Mouse (Mus musculus) CH12.LX (cell line): ENCODE measurements at regions not wholly inside any gene's neighbourhood (a gene's known extent, or its start where the extent isn't known, plus 50 kb on each side); places are given as distances from the start of the nearest gene placed in this dataset.

Experiments
- DNase-seq: peaks from one replicate; pipeline ENCODE4 v3.0.0-alpha.2; 2013; ENCODE audit errors: extremely low read depth
- H3K27ac ChIP-seq: 2 replicates; pipeline ENCODE4 v1.5.1; 2012; ENCODE audit warnings: low read depth, mild to moderate bottlenecking, control low read depth, moderate library complexity; ENCODE audit not compliant: insufficient read depth
- H3K27me3 ChIP-seq: replicated peaks from 2 replicates; pipeline ENCODE3; 2012; ENCODE audit warnings: inconsistent platforms
- H3K36me3 ChIP-seq, 2 experiments: replicated peaks in 1 of 2; 2 replicates each; pipeline versions ENCODE3 to v1.6.1; 2012; ENCODE audit warnings: inconsistent platforms in 1 of 2, low read length in 1 of 2, mild to moderate bottlenecking in 1 of 2, mixed read lengths in 1 of 2, moderate library complexity in 1 of 2; ENCODE audit not compliant: control insufficient read depth in 1 of 2, insufficient read depth in 1 of 2
- H3K4me1 ChIP-seq, 2 experiments: 2 replicates each; pipeline ENCODE4 v1.6.1; 2012; ENCODE audit warnings: inconsistent platforms in 1 of 2, moderate library complexity in 1 of 2; ENCODE audit not compliant: insufficient read depth in 2 of 2, control insufficient read depth in 1 of 2
- H3K4me2 ChIP-seq: 2 replicates; pipeline ENCODE4 v1.6.1; 2012; ENCODE audit warnings: low read depth, mild to moderate bottlenecking, control low read depth; ENCODE audit not compliant: poor library complexity, insufficient read depth, severe bottlenecking
- H3K4me3 ChIP-seq, 3 experiments: fragments of 150-350 bp in 1 of 3; sonication (generic) in 1 of 3; replicated peaks in 1 of 3; 2 replicates each; pipeline versions ENCODE3 to v1.5.1; 2011 to 2012; ENCODE audit warnings: low read depth in 2 of 3, low read length in 2 of 3, mild to moderate bottlenecking in 2 of 3, moderate library complexity in 2 of 3, control low read depth in 1 of 3, improper control_type of control experiment in 1 of 3, inconsistent platforms in 1 of 3, mixed read lengths in 1 of 3; ENCODE audit not compliant: poor library complexity in 1 of 3
- H3K79me2 ChIP-seq: replicated peaks from 2 replicates; pipeline ENCODE4 v1.6.1; 2012; ENCODE audit warnings: mild to moderate bottlenecking, moderate library complexity; ENCODE audit not compliant: control insufficient read depth, poor library complexity, insufficient read depth, severe bottlenecking; ENCODE audit errors: extremely low read depth
- H3K9ac ChIP-seq: 2 replicates; pipeline ENCODE4 v1.6.1; 2012; ENCODE audit warnings: low read depth, mild to moderate bottlenecking, control low read depth, moderate library complexity; ENCODE audit not compliant: insufficient read depth
- H3K9me3 ChIP-seq: replicated peaks from 2 replicates; pipeline ENCODE3; 2012; ENCODE audit warnings: low read length, inconsistent platforms, mixed read lengths
- BHLHE40 ChIP-seq: IDR thresholded peaks from 2 replicates; pipeline ENCODE4 v1.6.1; 2011; ENCODE audit warnings: mild to moderate bottlenecking, low read depth, low read length, improper control_type of control experiment
- CHD1 ChIP-seq: IDR thresholded peaks from 2 replicates; pipeline ENCODE4 v1.6.1; 2012; ENCODE audit warnings: low read depth, low read length, improper control_type of control experiment, inconsistent platforms
- CTCF ChIP-seq, 2 experiments: IDR thresholded peaks in 1 of 2; conservative IDR thresholded peaks in 1 of 2; 2 replicates each; pipeline ENCODE4 v1.5.1; 2011 to 2012; ENCODE audit warnings: low read depth in 2 of 2, low read length in 2 of 2, improper control_type of control experiment in 1 of 2, inconsistent platforms in 1 of 2, mild to moderate bottlenecking in 1 of 2, moderate library complexity in 1 of 2
- E2F4 ChIP-seq: IDR thresholded peaks from 2 replicates; pipeline ENCODE4 v1.6.1; 2011; ENCODE audit warnings: low read depth, low read length, improper control_type of control experiment; ENCODE audit not compliant: insufficient replicate concordance
- EP300 ChIP-seq: IDR thresholded peaks from 2 replicates; pipeline ENCODE4 v1.6.1; 2011; ENCODE audit warnings: low read length, improper control_type of control experiment
- GABPA ChIP-seq: IDR thresholded peaks from 2 replicates; pipeline ENCODE4 v1.6.1; 2012; ENCODE audit warnings: low read depth, low read length, improper control_type of control experiment, inconsistent platforms; ENCODE audit not compliant: insufficient replicate concordance
- IRF4 ChIP-seq: IDR thresholded peaks from 2 replicates; pipeline ENCODE4 v1.6.1; 2014; ENCODE audit warnings: low read depth, mild to moderate bottlenecking, inconsistent platforms, low read length, improper control_type of control experiment
- JUN ChIP-seq: IDR thresholded peaks from 2 replicates; pipeline ENCODE4 v1.6.1; 2011; ENCODE audit warnings: low read depth, mild to moderate bottlenecking, low read length, improper control_type of control experiment, moderate library complexity; ENCODE audit not compliant: insufficient read depth
- JUND ChIP-seq: conservative IDR thresholded peaks from 2 replicates; pipeline ENCODE4 v1.6.1; 2011; ENCODE audit warnings: low read depth, low read length, improper control_type of control experiment
- MAFK ChIP-seq: IDR thresholded peaks from 2 replicates; pipeline ENCODE4 v1.6.1; 2011; ENCODE audit warnings: low read length, improper control_type of control experiment; ENCODE audit not compliant: insufficient replicate concordance
- MAX ChIP-seq: IDR thresholded peaks from 2 replicates; pipeline ENCODE4 v1.6.1; 2011; ENCODE audit warnings: low read length, improper control_type of control experiment
- MXI1 ChIP-seq: IDR thresholded peaks from 2 replicates; pipeline ENCODE4 v1.6.1; 2011; ENCODE audit warnings: mild to moderate bottlenecking, low read depth, low read length, improper control_type of control experiment
- MYC ChIP-seq: IDR thresholded peaks from 2 replicates; pipeline ENCODE4 v1.6.1; 2011; ENCODE audit warnings: low read depth, mild to moderate bottlenecking, improper control_type of control experiment, low read length
- NELFE ChIP-seq: IDR thresholded peaks from 2 replicates; pipeline ENCODE4 v1.6.1; 2011; ENCODE audit warnings: low read depth, low read length, improper control_type of control experiment
- NRF1 ChIP-seq: IDR thresholded peaks from 2 replicates; pipeline ENCODE4 v1.6.1; 2014; ENCODE audit warnings: low read depth, mild to moderate bottlenecking, inconsistent platforms, low read length, improper control_type of control experiment, moderate library complexity
- PAX5 ChIP-seq: IDR thresholded peaks from 2 replicates; pipeline ENCODE4 v1.6.1; 2012; ENCODE audit warnings: low read length, inconsistent platforms, mixed read lengths
- POLR2A ChIP-seq: IDR thresholded peaks from 2 replicates; pipeline ENCODE4 v1.6.1; 2011; ENCODE audit warnings: low read depth, mild to moderate bottlenecking, improper control_type of control experiment, low read length
- RAD21 ChIP-seq: IDR thresholded peaks from 2 replicates; pipeline ENCODE4 v1.6.1; 2011; ENCODE audit warnings: low read depth, mild to moderate bottlenecking, low read length, improper control_type of control experiment, moderate library complexity
- RCOR1 ChIP-seq: conservative IDR thresholded peaks from 2 replicates; pipeline ENCODE4 v1.6.1; 2012; ENCODE audit warnings: low read depth, mild to moderate bottlenecking, inconsistent platforms, low read length, improper control_type of control experiment
- SIN3A ChIP-seq: IDR thresholded peaks from 2 replicates; pipeline ENCODE4 v1.6.1; 2012; ENCODE audit warnings: low read length, improper control_type of control experiment, inconsistent platforms
- SMC3 ChIP-seq: IDR thresholded peaks from 2 replicates; pipeline ENCODE4 v1.6.1; 2011; ENCODE audit warnings: low read depth, low read length, improper control_type of control experiment
- TCF12 ChIP-seq: IDR thresholded peaks from 2 replicates; pipeline ENCODE4 v1.6.1; 2014; ENCODE audit warnings: low read depth, mild to moderate bottlenecking, inconsistent platforms, low read length, improper control_type of control experiment
- UBTF ChIP-seq: IDR thresholded peaks from 2 replicates; pipeline ENCODE4 v1.6.1; 2012; ENCODE audit warnings: low read depth, mild to moderate bottlenecking, inconsistent platforms, low read length, improper control_type of control experiment, moderate library complexity
- USF2 ChIP-seq: conservative IDR thresholded peaks from 2 replicates; pipeline ENCODE4 v1.6.1; 2011; ENCODE audit warnings: low read depth, low read length, improper control_type of control experiment
- ZC3H11A ChIP-seq: IDR thresholded peaks from 2 replicates; pipeline ENCODE4 v1.6.1; 2012; ENCODE audit warnings: low read depth, mild to moderate bottlenecking, inconsistent platforms, low read length, improper control_type of control experiment
- ZKSCAN1 ChIP-seq: IDR thresholded peaks from 2 replicates; pipeline ENCODE4 v1.6.1; 2012; ENCODE audit warnings: low read depth, inconsistent platforms, low read length, improper control_type of control experiment, borderline replicate concordance
- ZMIZ1 ChIP-seq: IDR thresholded peaks from 2 replicates; pipeline ENCODE4 v1.6.1; 2012; ENCODE audit warnings: low read depth, mild to moderate bottlenecking, inconsistent platforms, low read length, improper control_type of control experiment
- ZNF384 ChIP-seq: IDR thresholded peaks from 2 replicates; pipeline ENCODE4 v1.6.1; 2012; ENCODE audit warnings: low read depth, low read length, improper control_type of control experiment, inconsistent platforms
- dilution Hi-C: fragments of 300-500 bp; cut with MboI; formaldehyde crosslinking; loops from 2 replicates; pipeline ENCODE4 v1.14.3; 2020; ENCODE audit warnings: low sequenced_read_pairs; ENCODE audit not compliant: extremely low pct_unique_long_range_greater_than_20kb, extremely low pct_ligation_motif_present
- in situ Hi-C: fragments of 300-500 bp; cut with MboI; formaldehyde crosslinking; loops from 3 replicates; pipeline ENCODE4 v1.14.3; 2019; ENCODE audit warnings: low sequenced_read_pairs, low pct_ligation_motif_present, low pct_unique_long_range_greater_than_20kb, mixed read lengths

DNA sequence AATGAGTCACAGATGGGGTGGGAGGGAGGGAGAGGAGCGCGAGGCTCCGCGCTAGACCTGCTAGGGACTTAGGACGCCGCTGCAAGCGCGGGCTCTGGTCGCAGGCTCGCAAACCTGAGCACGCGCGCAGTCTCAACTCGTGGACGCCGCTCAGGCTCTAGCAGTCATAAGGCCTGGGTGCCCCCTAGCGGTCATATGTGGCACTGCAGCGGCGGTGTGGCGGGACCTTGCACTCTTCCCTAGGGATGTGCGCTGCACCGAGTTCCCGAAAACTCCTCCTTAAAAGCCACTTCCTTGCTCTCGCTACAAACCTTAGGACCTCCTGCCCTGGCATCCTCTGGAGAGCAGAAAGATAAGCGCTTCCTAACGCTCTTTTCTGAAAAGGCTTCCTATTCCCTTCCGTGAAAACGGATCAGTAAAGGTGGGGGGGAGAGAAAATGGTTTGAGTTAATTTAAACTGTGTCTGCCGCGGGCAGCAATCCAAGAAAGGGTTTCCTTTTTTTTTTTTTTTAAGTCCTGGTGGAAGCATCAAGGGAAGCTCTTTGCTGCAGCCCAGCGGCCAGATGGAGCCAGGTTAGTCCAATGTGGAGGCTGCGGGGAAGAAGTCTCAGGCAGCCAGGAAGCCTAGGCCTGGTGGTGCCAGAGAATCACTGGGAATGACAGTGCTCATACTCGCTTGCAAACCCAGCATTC is 50.7 kb upstream of the Kdm8 start:
- in situ Hi-C loops = loop anchor here (25.0 kb wide), 1 partner anchor 256 kb away; no protein-coding TSS in a partner anchor
- Histone ChIP-seq H3K9me3 (no peaks in the 10 kb centered on the region), H3K4me3 (no peak overlapping the region), H3K36me3 (no peaks in the 10 kb centered on the region), H3K27me3 (peaks cover 93% of the 10 kb centered on the region), H3K4me2 (peak overlapping the region; percentile 97), H3K79me2 (no peaks in the 10 kb centered on the region), H3K9ac (no peak overlapping the region), H3K27ac (no peak overlapping the region), H3K4me1 (peaks cover 0 to 5% of the 10 kb centered on the region in 2 experiments; a peak in 2 of 4 replicates)
- TF ChIP-seq CTCF (conservative IDR thresholded peaks at IDR 0.05 in 1 of 2, IDR thresholded peaks at IDR 0.05 in 1 of 2; ENCODE audit: low read depth in 2 of 2, low read length in 2 of 2) = peak; percentile 76 to 86
- TF ChIP-seq CHD1 = no peak
- no peak for TF ChIP-seq UBTF
- no peak for TF ChIP-seq USF2
- no peak for TF ChIP-seq NELFE
- TF ChIP-seq ZC3H11A = no peak
- TF ChIP-seq JUND = no peak
- TF ChIP-seq SIN3A = no peak
- TF ChIP-seq MAX = peak; percentile 44; the same call in 1 of the 2 replicates
- peak; percentile 67 for TF ChIP-seq SMC3
- no peak for TF ChIP-seq PAX5
- TF ChIP-seq ZKSCAN1 = no peak
- no peak for TF ChIP-seq RCOR1
- TF ChIP-seq POLR2A = no peak
- TF ChIP-seq JUN = no peak
- TF ChIP-seq IRF4 = no peak
- TF ChIP-seq ZMIZ1 = no peak
- TF ChIP-seq MXI1 = no peak
- no peak for TF ChIP-seq GABPA
- no peak for TF ChIP-seq EP300
- peak; percentile 87 for TF ChIP-seq RAD21
- 0 out of 2 replicates have a peak, but pooled peaks have one; percentile 8 for TF ChIP-seq BHLHE40
- TF ChIP-seq ZNF384 = peak; percentile 64
- peak; percentile 59; the same call in 1 of the 2 replicates for TF ChIP-seq MYC
- TF ChIP-seq E2F4 = no peak
- TF ChIP-seq MAFK = no peak
- no peak for TF ChIP-seq TCF12
- peak; percentile 78 for TF ChIP-seq NRF1
- dilution Hi-C loops = no loop called here
- peak; percentile 70 for DNase-seq
